Mouse (Mus musculus) spleen, postnatal 14 days (tissue): ENCODE measurements around the gene Gm648.
"Not testable (repeated sequence)": the region's sequence is repeated elsewhere in the genome, so short reads cannot be mapped to it uniquely, and the experiment has no call there.

Experiments
- DNase-seq, 2 experiments: peaks; one replicate each; pipeline ENCODE4 v3.0.0; 2021 to 2022; ENCODE audit warnings: low spot score in 2 of 2

The Gm648 gene

GRCm38 (mm10) chrX:56549506-56549905 is at the start of gene Gm648:
TSS of gene Gm648 (minus strand) at chrX:56549606.
- DNase-seq: no peak

- DNase-seq: peak; percentile 67 to 73
Observed at GRCm38 (mm10) chrX:56597887-56598640, 48.7 kb upstream of the Gm648 start, which contains the start of gene Mmgt1. TSS of gene Mmgt1 (minus strand) at chrX:56598069.

- DNase-seq: no peak
Observed at GRCm38 (mm10) chrX:56597219-56597886, 47.9 kb upstream of the Gm648 start.

- no peak for DNase-seq
Observed at GRCm38 (mm10) chrX:56578200-56578599, 28.8 kb upstream of the Gm648 start.

DNA sequence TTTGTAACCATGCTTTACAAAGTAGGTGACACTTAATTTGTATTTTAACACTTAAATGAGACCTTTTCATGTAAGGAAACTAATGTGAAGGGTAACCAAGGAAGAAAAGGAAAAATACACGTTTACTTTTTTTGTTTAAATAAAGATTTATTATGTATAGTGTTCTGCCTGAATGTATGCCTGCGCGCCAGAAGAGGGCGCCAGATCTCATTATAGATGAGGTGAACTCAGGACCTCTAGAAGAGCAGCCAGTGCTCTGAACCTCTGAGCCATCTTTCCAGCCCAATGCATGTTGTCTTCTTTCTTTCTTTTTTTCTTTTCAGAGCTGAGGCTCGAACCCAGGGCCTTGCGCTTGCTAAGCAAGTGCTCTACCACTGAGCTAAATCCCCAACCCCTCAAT is 23.1 kb upstream of the Gm648 start:
- DNase-seq: peak in 1 of 2 experiments; percentile 3

GRCm38 (mm10) chrX:56553584-56553983 is 4.2 kb upstream of the Gm648 start:
- DNase-seq: no peak

GRCm38 (mm10) chrX:56537162-56537561 is 12.2 kb downstream of the Gm648 start:
- no peak for DNase-seq

- peak; percentile 13 to 38 for DNase-seq
Observed at GRCm38 (mm10) chrX:56531266-56531665, 18.1 kb downstream of the Gm648 start.

GRCm38 (mm10) chrX:56524442-56524841 is 25.0 kb downstream of the Gm648 start, which contains the start of gene Gm10477:
TSS of gene Gm10477 (plus strand) at chrX:56524742.
- DNase-seq: not testable (repeated sequence)

GRCm38 (mm10) chrX:56497241-56497640 is 52.2 kb downstream of the Gm648 start:
- DNase-seq: no peak
